Mouse (Mus musculus) cortical plate, adult 2 months (tissue): ENCODE results near the gene Itga8.

Experiments
- CTCF ChIP-seq: fragments of 200-500 bp; IDR thresholded peaks from 2 replicates; pipeline ENCODE4 v1.5.1; 2011; ENCODE audit warnings: mild to moderate bottlenecking, control low read depth, low read length; ENCODE audit not compliant: insufficient read depth; ENCODE audit errors: extremely low read depth
- POLR2A ChIP-seq: fragments of 200-500 bp; IDR thresholded peaks from 2 replicates; pipeline ENCODE4 v1.6.1; 2011; ENCODE audit warnings: mild to moderate bottlenecking, low read length, control low read depth; ENCODE audit not compliant: insufficient read depth; ENCODE audit errors: extremely low read depth

DNA sequence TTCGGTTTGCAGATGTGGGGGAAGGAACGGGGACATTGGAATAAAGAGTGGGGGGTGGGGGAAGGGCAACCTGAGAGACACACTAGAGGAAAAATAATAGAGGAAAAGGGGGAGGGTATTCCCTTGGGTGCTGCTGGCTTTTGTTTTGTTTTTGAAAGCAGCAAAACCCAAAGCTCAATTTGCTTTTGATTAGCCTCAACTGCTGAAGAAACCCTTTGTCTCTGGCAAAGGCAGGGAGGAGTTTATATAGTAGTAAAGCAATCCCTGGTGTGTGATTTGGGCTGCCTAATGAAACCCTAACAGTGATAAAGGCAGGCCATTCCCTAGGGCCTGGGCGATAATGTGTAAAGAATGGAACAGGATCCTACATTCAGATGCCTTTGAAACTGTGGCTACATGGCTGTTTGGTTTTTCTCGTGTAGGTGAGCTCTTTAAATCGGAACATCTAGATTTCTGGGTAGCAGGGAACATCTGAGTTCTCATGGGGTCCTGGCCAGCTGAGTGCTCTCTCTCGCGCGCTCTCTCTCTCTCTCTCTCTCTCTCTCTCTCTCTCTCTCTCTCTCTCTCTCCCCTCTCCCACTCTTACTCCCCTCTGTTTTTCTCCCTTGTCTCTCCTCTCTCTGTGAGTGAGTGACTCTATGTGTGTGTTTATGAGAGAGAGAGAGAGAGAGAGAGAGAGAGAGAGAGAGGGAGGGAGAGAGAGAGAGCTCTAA, 26.8 kb upstream of the Itga8 start:
- TF ChIP-seq POLR2A (no peak), CTCF (no peak)
